Mouse (Mus musculus) left cerebral cortex, adult 9 months (tissue): ENCODE measurements at regions not wholly inside any gene's neighbourhood (a gene's known extent, or its start where the extent isn't known, plus 50 kb on each side); places are given as distances from the start of the nearest gene placed in this dataset.

ENCODE experiments used
- DNase-seq, 2 experiments: peaks; one replicate each; pipeline ENCODE4 v3.0.0; 2022; ENCODE audit warnings: low spot score in 2 of 2

DNA sequence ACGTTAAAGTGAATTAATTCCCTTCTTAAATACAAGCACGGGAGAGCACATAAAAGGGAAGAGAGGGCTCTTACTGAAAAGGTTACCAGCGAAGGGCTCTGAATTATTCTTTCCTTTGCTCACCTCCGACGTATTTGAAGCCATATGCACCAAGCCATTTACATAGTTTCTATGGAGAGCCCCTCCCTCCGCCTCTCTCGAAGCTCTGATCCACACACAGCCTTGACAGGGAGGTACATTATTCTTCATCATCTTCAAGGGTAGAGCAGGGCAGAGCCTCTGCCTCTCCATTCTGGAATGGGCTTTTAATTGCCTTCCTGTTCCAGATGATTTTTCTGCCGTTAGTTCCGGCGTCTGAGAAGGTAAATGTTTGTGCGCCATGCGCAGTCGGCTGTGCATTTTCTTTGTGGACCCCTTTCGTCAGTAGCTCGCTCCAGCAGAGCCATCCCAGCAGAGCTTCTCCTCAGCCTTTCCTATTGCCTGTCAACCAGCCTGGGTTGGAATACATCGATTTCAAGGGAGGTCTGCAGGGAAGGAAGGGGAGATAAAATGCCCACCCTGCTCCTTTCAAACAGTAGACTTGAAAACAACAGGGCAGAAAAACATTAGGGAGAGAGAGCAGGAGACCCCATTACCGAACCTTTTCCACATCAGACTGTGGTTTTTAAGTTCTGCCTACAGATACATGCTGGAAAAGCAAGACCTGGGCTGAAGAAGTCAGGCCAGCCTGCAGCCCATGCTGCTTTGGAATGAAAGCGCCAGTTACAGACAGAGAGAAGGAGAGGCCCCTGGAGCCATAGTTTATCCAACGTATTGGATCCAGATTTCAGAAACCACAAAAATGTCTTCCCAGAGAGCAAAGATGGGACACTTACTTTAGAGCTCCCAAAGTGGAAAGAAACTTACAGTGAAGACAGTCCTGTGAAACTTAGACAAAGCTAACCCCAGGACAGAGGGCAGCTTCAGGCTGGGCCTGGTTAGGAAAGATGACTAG, 124.1 kb downstream of the Edn3 start:
- no peak for DNase-seq

DNA sequence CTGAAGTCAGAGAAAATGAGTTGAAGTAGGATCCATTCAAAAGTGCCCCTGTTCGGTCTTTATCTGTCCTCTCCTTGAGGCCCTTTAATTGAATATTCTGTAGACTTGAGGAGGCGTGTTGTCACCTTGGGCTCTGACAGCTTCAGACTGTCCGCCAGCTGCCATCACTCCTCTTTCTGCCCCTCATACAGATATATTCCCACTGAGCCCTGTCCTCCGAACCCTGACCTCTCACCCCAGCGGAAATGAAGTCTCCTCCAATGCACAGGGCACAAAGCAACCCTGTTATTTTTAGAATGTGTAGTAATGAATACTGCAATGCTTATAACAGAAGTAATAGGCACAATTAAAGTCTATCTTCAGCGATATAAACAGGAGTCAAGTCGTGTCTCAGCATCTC, 117.4 kb upstream of the Gm14444 start:
- no peak for DNase-seq

DNA sequence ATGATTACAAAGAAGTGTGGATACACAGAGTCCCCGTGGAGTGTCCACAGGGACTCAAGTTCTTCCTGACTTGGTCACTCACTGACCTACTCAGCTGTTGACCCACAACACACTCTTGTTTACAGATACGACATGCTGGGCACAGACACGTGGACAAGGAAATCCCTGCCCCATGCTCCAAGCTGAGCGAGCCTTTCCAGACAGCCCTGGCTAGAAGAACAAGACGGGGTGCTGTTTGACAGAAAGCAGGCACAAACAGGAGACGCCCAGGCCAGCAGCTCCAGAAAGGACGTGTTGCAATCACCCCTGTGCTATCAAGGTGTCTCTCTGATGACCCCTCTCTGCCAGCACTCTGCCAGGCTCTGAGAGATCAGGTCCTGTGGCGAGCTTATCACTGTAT, 112.6 kb upstream of the Gm14444 start:
- DNase-seq: no peak

DNA sequence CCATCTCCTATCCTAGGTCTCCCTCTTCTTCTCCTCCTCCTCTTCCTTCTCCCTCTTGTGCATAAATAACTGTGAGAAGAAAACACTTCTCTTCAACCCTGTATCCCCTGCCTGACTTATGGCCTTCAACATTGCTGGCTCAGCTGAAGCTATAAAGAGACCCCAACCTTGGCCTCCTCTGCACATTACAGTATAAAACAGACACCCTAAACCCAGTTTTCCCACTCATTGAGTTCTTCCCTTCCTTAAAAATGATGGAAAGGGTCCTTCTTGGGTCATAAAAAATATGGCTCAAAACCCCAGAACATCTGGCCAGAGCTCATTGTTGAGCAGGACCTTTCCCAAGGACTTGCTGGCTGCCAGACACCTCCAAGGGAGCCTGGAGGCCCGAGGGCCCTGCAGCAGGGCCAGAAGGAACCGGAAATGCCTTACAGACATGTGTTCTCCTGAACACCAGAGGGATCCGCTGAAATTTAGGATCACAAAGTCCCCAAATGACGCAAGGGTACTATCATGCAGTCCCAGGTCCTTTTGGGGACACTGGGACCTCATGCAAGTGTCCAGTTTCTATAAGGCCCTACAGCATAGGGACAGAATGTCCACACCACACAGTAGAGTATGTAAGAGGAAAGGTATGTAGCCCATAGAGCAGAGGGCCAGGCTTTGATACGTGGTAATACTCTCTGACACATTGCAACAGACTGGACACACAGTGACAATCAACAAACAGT, 109.9 kb upstream of the Gm14444 start:
- no peak for DNase-seq

DNA sequence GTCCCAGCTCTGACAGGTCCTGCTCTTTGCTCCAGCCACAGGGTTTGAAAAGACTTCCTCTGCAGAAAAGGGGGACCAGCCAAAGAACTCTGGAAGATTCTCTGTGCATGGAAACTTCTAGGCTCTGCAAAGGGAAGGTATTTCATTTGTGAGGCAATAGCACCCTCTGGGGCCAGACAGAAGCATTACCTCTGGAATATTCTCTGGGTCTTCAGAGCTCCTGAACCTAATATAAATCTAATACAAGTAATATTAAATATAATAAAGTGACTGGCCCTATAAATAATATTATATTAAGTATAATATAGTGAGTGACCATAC, 109.4 kb upstream of the Gm14444 start:
- DNase-seq: peak in 1 of 2 experiments; percentile 61

DNA sequence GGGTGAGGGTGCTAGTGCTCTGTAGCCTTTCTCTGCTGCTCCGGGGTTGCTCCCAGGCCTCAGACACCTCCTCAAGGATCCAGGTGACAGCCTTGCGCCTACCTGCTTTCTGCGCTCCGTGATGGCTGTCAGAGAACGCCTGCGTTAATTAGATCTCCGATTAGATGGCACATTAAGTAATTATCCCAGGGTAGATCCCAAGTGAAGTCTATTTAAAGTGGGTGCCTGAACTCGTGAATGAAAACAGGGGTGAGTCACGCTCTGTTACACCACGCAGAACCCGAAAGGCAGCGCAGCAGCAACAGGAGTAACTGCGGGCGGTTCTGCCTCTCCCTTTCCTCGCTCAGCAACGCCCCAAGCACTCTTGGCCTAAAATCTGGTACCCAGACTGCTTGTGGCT, 108.2 kb upstream of the Gm14444 start:
- peak; percentile 3 to 53 for DNase-seq

DNA sequence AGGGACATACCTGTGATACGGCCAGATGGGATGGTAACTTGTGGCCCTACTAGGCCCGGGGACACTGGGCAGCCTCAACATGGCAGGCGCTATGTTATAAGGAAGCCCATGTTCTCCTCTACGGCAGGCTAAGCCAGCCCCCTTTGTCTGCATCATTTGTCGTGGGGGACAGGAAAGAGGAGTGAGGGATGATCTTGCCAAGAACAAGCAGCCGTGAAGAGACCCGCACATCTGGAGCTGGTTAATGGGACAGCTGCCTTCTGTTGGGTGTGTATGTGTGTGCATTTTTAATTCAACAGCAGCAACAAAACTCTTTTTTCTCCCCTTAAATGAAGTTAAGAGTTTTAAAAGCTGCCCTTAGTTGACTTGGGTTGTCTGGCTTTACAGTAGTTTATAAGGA, 106.4 kb upstream of the Gm14444 start:
- no peak for DNase-seq

DNA sequence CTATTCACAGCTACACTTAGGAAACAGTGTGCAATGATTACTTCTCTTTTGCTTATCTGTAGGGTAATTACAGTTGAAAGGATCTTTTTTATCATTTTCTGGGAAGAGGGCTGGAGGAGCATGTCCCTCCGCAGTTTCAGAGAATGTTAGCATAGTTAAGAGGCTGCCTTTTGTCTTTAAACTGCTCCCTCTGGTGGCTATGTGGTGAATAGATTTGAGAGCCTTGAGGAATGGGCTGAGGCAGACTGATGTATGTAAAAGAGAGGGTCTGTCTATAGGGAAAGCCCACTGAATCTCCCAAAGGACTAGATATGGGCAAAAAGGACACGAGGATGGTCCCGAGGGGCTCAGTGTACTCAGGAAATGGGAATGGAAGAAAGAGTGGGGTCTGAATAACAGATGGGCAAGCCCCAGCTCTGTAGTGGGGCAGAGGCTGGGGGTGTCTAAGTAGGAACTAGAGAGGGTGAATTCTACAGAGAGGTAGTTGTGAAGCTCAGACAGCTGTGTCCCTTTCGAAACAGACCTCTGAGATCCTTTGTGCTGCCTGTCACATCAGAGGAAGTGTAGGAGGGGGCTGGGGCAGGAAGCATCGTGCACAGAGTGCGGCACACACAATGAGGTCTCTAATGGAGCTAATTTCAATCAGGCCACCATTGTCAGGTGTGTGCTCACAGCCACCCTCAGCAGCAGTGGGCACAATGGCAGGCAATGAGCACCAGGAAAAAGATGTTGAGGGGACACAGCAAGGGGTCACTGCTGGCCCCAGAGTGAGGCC, 104.0 kb upstream of the Gm14444 start:
- DNase-seq: peak in 1 of 2 experiments; percentile 53

DNA sequence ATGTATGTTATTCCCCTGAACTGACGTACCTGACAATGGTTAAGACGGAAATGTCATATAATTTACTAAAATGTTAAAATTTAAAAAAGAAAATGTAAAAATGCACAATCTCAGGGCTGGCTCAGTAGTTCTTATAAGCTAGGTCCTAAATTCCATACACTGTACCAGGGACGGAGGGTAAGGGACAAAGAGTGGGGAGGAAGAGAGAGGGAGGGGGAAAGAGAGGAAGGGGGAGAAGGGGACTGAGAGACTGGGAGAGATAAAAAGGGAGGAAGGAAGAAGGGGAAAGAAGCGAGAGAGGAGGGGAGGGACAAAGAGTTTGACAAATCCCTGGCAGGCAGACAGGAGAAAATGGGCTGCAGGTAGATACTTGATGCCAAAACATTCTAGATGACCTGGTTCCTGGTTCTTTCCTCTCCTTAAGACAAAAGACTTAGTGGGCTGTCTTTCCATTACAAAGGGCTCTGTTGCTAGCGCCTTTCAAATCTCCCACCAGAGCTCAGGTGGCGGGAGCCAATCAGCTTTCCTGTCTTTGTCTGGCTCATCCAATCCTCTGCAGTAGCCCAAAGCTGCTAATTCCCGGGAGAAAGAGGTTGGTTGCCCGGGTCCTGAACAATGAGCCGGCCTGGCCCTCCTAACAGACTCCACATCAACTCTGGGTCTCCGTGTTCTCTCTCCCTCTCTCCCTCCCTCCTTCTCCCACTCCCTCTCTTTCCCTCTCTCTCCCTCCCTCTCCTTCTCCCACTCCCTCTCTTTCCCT, 92.7 kb upstream of the Gm14444 start:
- no peak for DNase-seq

DNA sequence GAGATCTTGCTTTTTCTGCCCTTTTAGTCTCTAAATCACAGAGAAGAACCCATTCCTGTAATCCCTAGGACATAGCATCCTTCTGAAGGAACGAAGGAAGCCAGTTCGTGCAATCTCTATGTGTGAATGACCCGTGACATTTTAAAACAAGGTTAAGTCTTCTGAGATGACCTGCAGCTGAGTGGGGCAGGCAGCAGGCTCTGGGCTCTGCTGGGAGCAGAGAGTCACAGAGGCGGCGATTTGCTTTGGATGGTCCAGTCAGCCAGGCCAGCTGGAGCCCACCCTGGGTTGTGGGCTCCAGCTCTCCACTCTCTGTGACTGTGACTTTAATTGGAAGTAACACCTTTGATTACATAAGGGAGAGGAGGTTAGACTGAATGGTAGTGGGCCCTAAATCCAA, 92.1 kb upstream of the Gm14444 start:
- no peak for DNase-seq

DNA sequence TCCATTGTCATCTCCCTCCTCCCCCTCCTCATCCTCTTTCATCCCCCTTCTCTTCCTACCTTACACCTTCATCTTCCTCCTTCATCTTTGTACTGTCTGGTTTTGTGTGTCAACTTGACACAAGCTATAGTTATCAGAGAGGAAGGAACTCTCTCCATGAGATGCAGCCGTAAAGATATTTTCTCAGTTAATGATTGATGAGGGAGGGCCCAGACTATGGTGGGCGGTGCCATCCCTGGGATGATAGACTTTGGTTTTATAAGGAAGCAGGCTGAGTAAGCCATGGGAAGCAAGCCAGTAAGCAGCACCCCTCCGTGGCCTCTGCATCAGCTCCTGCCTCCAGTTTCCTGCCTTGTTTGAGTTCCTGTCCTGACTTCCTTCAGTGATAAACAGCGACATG, 87.8 kb upstream of the Gm14444 start:
- DNase-seq: no peak

DNA sequence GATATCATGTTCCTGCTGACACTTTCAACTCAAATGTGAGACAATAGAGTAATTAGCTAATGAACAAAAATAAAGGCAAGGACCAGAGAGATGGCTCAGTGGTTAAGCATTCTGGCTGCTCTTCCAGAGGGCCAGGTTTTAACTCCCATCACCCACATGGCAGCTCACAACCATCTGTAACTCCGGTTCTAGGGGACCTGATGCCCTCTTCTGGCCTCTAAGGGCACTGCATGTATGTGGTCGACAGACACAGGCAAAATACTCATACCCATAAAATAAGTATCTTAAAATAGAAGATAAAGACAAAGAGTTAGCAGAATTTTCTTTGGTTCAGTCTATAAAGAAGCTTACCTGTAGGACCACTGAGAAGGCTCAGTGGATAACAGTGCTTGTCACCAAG, 80.3 kb upstream of the Gm14444 start:
- DNase-seq: no peak

DNA sequence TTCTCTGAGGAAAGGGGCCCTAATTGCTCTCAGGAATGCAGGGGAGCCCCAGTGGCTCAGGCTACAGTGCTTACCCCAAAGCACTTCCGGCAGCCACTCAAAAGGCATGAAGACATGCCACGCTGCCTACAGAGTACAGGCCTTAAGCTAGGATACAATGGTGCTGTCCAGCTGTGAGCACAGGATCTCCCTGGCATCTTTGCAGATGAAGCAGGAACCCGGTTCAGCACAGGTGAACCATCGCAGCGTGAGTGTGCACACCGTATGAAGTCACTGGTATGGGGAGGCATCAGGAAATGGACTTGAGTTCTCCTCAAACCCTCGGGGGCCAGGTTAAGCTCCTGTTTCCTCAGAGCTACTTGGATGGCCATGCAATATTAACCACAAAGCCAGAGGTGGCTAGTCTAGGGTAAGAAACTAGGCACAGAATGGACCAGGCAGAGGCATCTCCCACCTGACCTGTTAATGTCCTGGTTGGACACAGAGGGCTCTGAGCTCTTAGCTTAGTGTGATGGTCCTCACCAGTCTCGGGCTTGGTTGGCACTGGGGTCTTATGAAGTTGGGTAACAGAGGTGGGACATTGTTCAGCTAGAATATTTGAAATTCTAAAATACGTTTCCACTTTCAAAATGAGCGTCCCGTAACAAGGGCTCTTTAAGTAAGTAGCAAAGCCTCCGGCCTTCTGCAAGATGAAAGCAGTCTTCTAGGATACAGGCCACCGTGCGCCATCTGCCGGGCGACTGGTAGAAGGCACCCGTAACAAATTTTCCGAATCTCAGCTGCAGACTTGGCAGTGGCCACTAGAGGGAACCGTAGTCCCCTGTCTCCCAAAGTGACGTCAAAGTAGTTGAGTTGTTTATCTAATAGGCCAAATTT, 77.7 kb upstream of the Gm14444 start:
- peak; percentile 69 to 97 for DNase-seq

DNA sequence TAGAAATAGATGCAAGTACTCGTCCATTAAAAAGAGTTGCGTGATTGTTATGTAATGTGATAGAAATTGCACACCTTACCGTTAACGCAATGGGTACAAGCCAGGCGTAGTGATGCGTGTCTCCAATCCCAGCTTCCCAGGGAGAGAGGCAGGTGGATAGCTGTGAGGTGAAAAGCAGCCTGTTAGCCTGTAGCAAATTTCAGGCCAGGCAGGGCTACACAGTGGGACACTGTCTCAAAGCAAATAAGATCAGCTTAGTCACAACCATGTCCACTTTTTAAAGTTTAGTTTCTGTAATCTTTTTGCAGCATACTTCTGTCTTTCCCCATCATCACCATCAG, 77.1 kb upstream of the Gm14444 start:
- no peak for DNase-seq

DNA sequence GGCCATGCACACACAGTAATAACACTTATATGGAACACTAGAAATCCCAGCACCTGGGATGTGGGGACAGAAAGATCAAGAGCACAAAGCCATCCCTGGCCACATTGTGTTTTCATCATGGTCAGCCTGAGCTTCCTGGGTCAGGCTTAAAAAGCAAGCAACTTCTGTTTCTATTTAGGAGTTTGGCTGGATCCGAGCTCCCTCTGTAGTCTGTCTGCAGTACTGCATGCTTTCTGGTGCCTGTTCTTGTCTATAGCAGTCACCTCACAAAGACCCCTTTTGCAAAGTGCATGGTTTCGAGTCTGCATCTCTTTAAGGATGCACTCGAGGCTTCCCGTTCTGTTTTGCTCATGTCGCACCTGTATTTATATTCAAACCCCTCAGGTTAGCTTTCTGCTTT, 73.4 kb upstream of the Gm14444 start:
- no peak for DNase-seq

DNA sequence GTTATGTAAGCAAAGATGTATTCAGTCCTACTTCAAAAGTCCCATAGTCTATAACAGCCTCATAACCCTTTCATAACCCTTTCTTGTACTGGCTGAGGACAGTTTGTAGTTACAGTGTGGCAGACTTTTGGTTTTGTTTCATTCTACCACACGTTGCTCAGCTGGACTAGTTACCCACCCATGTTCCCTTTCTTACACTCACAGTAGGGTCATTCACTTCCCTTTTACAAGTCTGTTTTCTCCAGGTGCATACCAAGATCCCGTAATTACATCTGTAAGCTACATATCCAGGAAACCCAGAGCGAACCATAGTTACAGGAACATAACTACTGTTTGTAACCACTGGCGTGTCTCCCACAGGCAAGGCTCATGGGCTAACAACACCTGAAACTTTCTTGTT, 72.1 kb upstream of the Gm14444 start:
- DNase-seq: no peak

DNA sequence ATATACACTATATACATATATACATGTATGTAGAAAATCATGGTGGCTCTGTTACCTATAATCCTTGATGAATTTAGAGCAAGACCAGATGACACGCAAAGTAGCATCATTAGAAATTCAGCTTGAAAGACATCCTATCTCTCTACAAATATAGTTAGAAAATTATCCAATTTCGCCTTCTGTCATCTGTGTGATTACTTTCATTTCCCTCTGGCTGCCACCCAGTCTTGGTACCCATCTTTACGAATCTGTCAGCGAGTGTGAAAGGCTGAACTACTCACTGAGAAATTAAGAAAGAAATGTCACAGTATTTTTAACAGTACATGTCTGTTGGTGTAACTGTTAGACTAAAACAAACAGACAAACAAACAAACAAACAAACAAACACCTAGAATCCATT, 67.8 kb upstream of the Gm14444 start:
- no peak for DNase-seq

DNA sequence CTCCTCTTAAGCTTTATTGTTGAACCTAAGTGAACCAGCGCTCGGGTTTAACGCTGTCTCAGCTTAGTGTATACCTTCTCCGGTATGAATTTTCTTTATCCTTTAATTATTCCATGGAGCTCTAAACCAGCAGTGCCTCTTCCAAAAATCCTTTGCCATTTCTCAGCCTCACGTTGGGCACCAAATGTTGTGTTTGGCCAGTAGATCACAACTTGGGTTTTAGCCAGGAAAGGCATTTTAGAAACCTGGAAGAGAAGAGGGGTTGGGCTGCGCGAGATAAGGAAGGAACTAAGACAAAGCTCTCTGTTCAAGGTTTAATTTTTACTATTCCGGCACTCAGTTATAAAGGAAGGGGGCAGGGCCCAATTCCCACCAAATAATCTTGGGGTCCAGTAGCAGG, 61.9 kb upstream of the Gm14444 start:
- DNase-seq: no peak
